Mouse (Mus musculus) heart, adult 2 months (tissue): ENCODE results near the gene Rpusd2. TPM values are rescaled to one million over a fixed set of nuclear protein-coding genes. Genes with fewer than 3 reads are reported as not detected.
A peak's percentile ranks its signal among the peaks of the same experiment; 100 is the strongest.

Experiments used
- DNase-seq, 2 experiments: peaks; one replicate each; pipeline ENCODE4 v3.0.0; 2021
- H3K27ac ChIP-seq: fragments of 200-600 bp; 2 replicates; pipeline ENCODE4 v1.8.1; 2022
- H3K27me3 ChIP-seq: fragments of 200-500 bp; 2 replicates; pipeline ENCODE4 v1.6.1; 2012; ENCODE audit warnings: mild to moderate bottlenecking, low read length, inconsistent platforms, mixed read lengths; ENCODE audit not compliant: control insufficient read depth, insufficient read depth
- H3K36me3 ChIP-seq: fragments of 200-500 bp; 2 replicates; pipeline ENCODE4 v1.6.1; 2012; ENCODE audit warnings: low read length, inconsistent platforms; ENCODE audit not compliant: control insufficient read depth, insufficient read depth
- H3K4me1 ChIP-seq: fragments of 200-500 bp; 2 replicates; pipeline ENCODE4 v1.6.1; 2011; ENCODE audit warnings: low read length; ENCODE audit not compliant: control insufficient read depth, insufficient read depth
- H3K4me3 ChIP-seq: fragments of 200-600 bp; 2 replicates; pipeline ENCODE4 v1.8.1; 2022
- H3K79me2 ChIP-seq: fragments of 200-500 bp; replicated peaks from 2 replicates; pipeline ENCODE4 v1.6.1; 2012; ENCODE audit warnings: mild to moderate bottlenecking, inconsistent platforms, low read length, moderate library complexity, mixed read lengths; ENCODE audit not compliant: control insufficient read depth, insufficient read depth
- H3K9ac ChIP-seq: fragments of 200-500 bp; 2 replicates; pipeline ENCODE4 v1.6.1; 2012; ENCODE audit warnings: low read depth, mild to moderate bottlenecking, control low read depth, inconsistent platforms, low read length, mixed read lengths
- CTCF ChIP-seq: fragments of 200-600 bp; IDR thresholded peaks from 2 replicates; pipeline ENCODE4 v1.8.1; 2022; ENCODE audit warnings: antibody characterized with exemption, mild to moderate bottlenecking, moderate library complexity
- EP300 ChIP-seq: fragments of 200-500 bp; IDR thresholded peaks from 2 replicates; pipeline ENCODE4 v1.6.1; 2011; ENCODE audit warnings: low read depth, low read length, control low read depth; ENCODE audit not compliant: insufficient read depth
- POLR2A ChIP-seq: fragments of 200-500 bp; IDR thresholded peaks from 2 replicates; pipeline ENCODE4 v1.6.1; 2011; ENCODE audit warnings: mild to moderate bottlenecking, low read depth, low read length, control low read depth; ENCODE audit not compliant: insufficient read depth
- WGBS: fragments of 180-500 bp; shearing (Covaris S2); methylation state at CpG from one replicate; pipeline ENCODE4 v1.1.7; 2018; 5-methylcytosine and 5-hydroxymethylcytosine counted together
- intact Hi-C: fragments of 180-260 bp; cut with DNase I; formaldehyde crosslinking; loops from one replicate; pipeline ENCODE4 v1.15.1; 2025
- polyA plus RNA-seq: library from polyadenylated mRNA; depleted of rRNA; stranded (reverse); fragments of >200 nt; gene quantifications from 2 replicates; pipeline ENCODE4 v1.2.3, GENCODE M21; 2012
- total RNA-seq, 2 experiments: library from RNA; stranded (reverse); gene quantifications; 2 replicates each; pipeline ENCODE4 v1.2.3; 2021

The Rpusd2 gene
- total and polyA plus RNA-seq, 3 experiments, result 3.4 to 5.1 (median 4.1) TPM

- H3K27ac ChIP-seq, result no peak overlapping the region
- H3K4me1 ChIP-seq, result no peaks in the 10 kb centered on the region
- H3K27me3 ChIP-seq, result no peaks in the 10 kb centered on the region
- no peak for DNase-seq
- H3K36me3 ChIP-seq, result no peaks in the 10 kb centered on the region
- H3K9ac ChIP-seq, result no peak overlapping the region
- WGBS, result 39% methylated on average over 4 of the region's 4 CpGs
- no peaks in the 10 kb centered on the region; the same call in 1 of the 2 replicates for H3K79me2 ChIP-seq
- intact Hi-C loops, result loop anchor here (2.0 kb wide), 1 partner anchor 148 kb away; no protein-coding TSS in a partner anchor
- TF ChIP-seq POLR2A (no peak), CTCF (peak; percentile 68)
- H3K4me3 ChIP-seq, result no peak overlapping the region
Observed at GRCm38 (mm10) chr2:119040882-119041281, 6.3 kb downstream of the Rpusd2 start.

GRCm38 (mm10) chr2:119045163-119045562 is 10.6 kb downstream of the Rpusd2 start:
- Histone ChIP-seq H3K27ac (no peak overlapping the region), H3K36me3 (no peaks in the 10 kb centered on the region), H3K4me3 (no peak overlapping the region), H3K9ac (no peak overlapping the region), H3K4me1 (no peaks in the 10 kb centered on the region), H3K27me3 (no peaks in the 10 kb centered on the region), H3K79me2 (no peaks in the 10 kb centered on the region)
- WGBS, result 72% methylated on average over 2 of the region's 2 CpGs
- no peak for TF ChIP-seq EP300
- TF ChIP-seq CTCF, result no peak
- no peak for TF ChIP-seq POLR2A
- no peak for DNase-seq
- intact Hi-C loops, result loop anchor here (5.0 kb wide), 1 partner anchor 242 kb away; the partner anchor contains the start of gene Vps18

- intact Hi-C loops, result loop anchor here (1.0 to 5.0 kb wide), 3 partner anchors 14 to 240 kb away; partner anchors contain the start of genes Rad51 and Vps18
- H3K36me3 ChIP-seq, result no peaks in the 10 kb centered on the region
- peak within 1 kb of the TSS; percentile 57 for H3K9ac ChIP-seq
- WGBS, result under 1% methylated on average over 77 of the region's 77 CpGs
- peak; percentile 91 to 94 for DNase-seq
- H3K4me1 ChIP-seq, result no peaks in the 10 kb centered on the region
- H3K27ac ChIP-seq, result peak within 1 kb of the TSS; percentile 92
- H3K27me3 ChIP-seq, result no peaks in the 10 kb centered on the region
- TF ChIP-seq POLR2A (peak; percentile 75), EP300 (peak; percentile 98), CTCF (peak; percentile 21; the same call in 1 of the 2 replicates)
- peak within 1 kb of the TSS; percentile 70 for H3K4me3 ChIP-seq
- H3K79me2 ChIP-seq, result peaks cover 6% of the 10 kb centered on the region
Observed at GRCm38 (mm10) chr2:119046649-119047611, 12.3 kb downstream of the Rpusd2 start, which contains the start of gene Knl1. Knl1 (plus strand) TSS chr2:119047119.

GRCm38 (mm10) chr2:119047849-119048248 is 13.3 kb downstream of the Rpusd2 start:
- Histone ChIP-seq H3K27me3 (no peaks in the 10 kb centered on the region), H3K9ac (no peak overlapping the region), H3K36me3 (no peaks in the 10 kb centered on the region), H3K4me1 (no peaks in the 10 kb centered on the region), H3K4me3 (no peak overlapping the region; the same call in 1 of the 2 replicates), H3K27ac (no peak overlapping the region), H3K79me2 (peaks cover 9% of the 10 kb centered on the region)
- intact Hi-C loops, result loop anchor here (2.0 to 5.0 kb wide), 2 partner anchors 15 to 239 kb away; partner anchors contain the start of gene Vps18
- TF ChIP-seq EP300, result no peak
- no peak for TF ChIP-seq POLR2A
- TF ChIP-seq CTCF, result no peak
- WGBS, result 23% methylated on average over 4 of the region's 4 CpGs
- DNase-seq, result no peak

- intact Hi-C loops, result no loop called here
- TF ChIP-seq POLR2A (no peak), CTCF (no peak), EP300 (no peak)
- H3K27me3 ChIP-seq, result no peaks in the 10 kb centered on the region
- peaks cover 9% of the 10 kb centered on the region for H3K79me2 ChIP-seq
- no peak overlapping the region for H3K27ac ChIP-seq
- no peak overlapping the region for H3K9ac ChIP-seq
- H3K4me3 ChIP-seq, result no peak overlapping the region
- no peaks in the 10 kb centered on the region for H3K4me1 ChIP-seq
- no peak for DNase-seq
- WGBS, result 78% methylated on average over 4 of the region's 4 CpGs
- H3K36me3 ChIP-seq, result no peaks in the 10 kb centered on the region
Observed at GRCm38 (mm10) chr2:119050132-119050650, 15.6 kb downstream of the Rpusd2 start.
